Mouse (Mus musculus): ENCODE measurements around the gene Myo9a. TPM values are rescaled to one million over a fixed set of nuclear protein-coding genes. Genes with fewer than 3 reads are reported as not detected.
A peak's percentile ranks its signal among the peaks of the same experiment; 100 is the strongest.

The Myo9a gene
- polyA plus RNA-seq, 1 experiment from 2014 or later: 13.1 TPM

- 0 out of 2 replicates have a peak, but pooled peaks cover 5% of the 10 kb centered on the region for H3K27me3 ChIP-seq
- no peak overlapping the region for H3K4me2 ChIP-seq (replicated peaks)
- no peak overlapping the region for H3K4me3 ChIP-seq (replicated peaks)
- no peak overlapping the region for H3K9ac ChIP-seq
- H3K9me3 ChIP-seq (replicated peaks): no peaks in the 10 kb centered on the region
- 30% methylated on average over 3 of the region's 3 CpGs for WGBS
- H3K36me3 ChIP-seq: no peaks in the 10 kb centered on the region
- 0 out of 2 replicates have a peak overlapping the region, but pooled peaks have one; percentile 7 for H3K27ac ChIP-seq (replicated peaks)
- ATAC-seq (ENCODE audit: insufficient number of reproducible peaks, low FRiP score, low TSS enrichment, low read depth): no peak; the same call in 1 of the 2 replicates
- peaks cover 19% of the 10 kb centered on the region for H3K4me1 ChIP-seq
Observed at GRCm38 (mm10) chr9:59964367-59964766, 213.7 kb downstream of the Myo9a start.

- H3K27ac ChIP-seq (replicated peaks): no peak overlapping the region
- no peak for ATAC-seq (ENCODE audit: insufficient number of reproducible peaks, low FRiP score, low TSS enrichment, low read depth)
- H3K27me3 ChIP-seq: 0 out of 2 replicates have a peak, but pooled peaks cover 5% of the 10 kb centered on the region
- WGBS: 75% methylated on average over 10 of the region's 10 CpGs
- H3K9me3 ChIP-seq (replicated peaks): no peaks in the 10 kb centered on the region
- H3K4me1 ChIP-seq: peaks cover 14% of the 10 kb centered on the region
- H3K9ac ChIP-seq: no peak overlapping the region
- no peak overlapping the region for H3K4me2 ChIP-seq (replicated peaks)
- no peak overlapping the region for H3K4me3 ChIP-seq (replicated peaks)
- no peaks in the 10 kb centered on the region for H3K36me3 ChIP-seq
Observed at GRCm38 (mm10) chr9:59965046-59965445, 214.3 kb downstream of the Myo9a start.

GRCm38 (mm10) chr9:59969383-59969782, 218.7 kb downstream of the Myo9a start:
- Histone ChIP-seq H3K4me2 (replicated peaks) (no peak overlapping the region), H3K4me1 (peaks cover 8% of the 10 kb centered on the region), H3K9ac (no peak overlapping the region), H3K36me3 (0 out of 2 replicates have a peak, but pooled peaks cover 9% of the 10 kb centered on the region), H3K4me3 (replicated peaks) (no peak overlapping the region), H3K27me3 (0 out of 2 replicates have a peak, but pooled peaks cover 5% of the 10 kb centered on the region), H3K27ac (replicated peaks) (no peak overlapping the region), H3K9me3 (replicated peaks) (no peaks in the 10 kb centered on the region)
- ATAC-seq (ENCODE audit: insufficient number of reproducible peaks, low FRiP score, low TSS enrichment, low read depth): no peak
- 23% methylated on average over 6 of the region's 6 CpGs for WGBS

- WGBS: 60% methylated on average over 4 of the region's 4 CpGs
- H3K27ac ChIP-seq (replicated peaks): no peak overlapping the region
- H3K27me3 ChIP-seq: 0 out of 2 replicates have a peak, but pooled peaks cover 5% of the 10 kb centered on the region
- no peak overlapping the region for H3K9ac ChIP-seq
- peaks cover 4% of the 10 kb centered on the region; the same call in 1 of the 2 replicates for H3K4me1 ChIP-seq
- H3K36me3 ChIP-seq: 0 out of 2 replicates have a peak, but pooled peaks cover 9% of the 10 kb centered on the region
- ATAC-seq (ENCODE audit: insufficient number of reproducible peaks, low FRiP score, low TSS enrichment, low read depth): no peak
- no peak overlapping the region for H3K4me2 ChIP-seq (replicated peaks)
- H3K9me3 ChIP-seq (replicated peaks): no peaks in the 10 kb centered on the region
- no peak overlapping the region for H3K4me3 ChIP-seq (replicated peaks)
Observed at GRCm38 (mm10) chr9:59971263-59971662, 220.6 kb downstream of the Myo9a start.

Other genes with a start within 250 kb of the Myo9a start
- 91.5 and 92.2 TPM in 2 replicates for gene Hexa, start 211.4 kb upstream of the Myo9a start, polyA plus RNA-seq (2015; fragmentation: Nextera tagmentation; extraction: Ambion mirVana)
- 0.30 TPM in 1 of 2 replicates, not detected in the other for gene Tmem202, start 211.0 kb upstream of the Myo9a start, polyA plus RNA-seq (2015; fragmentation: Nextera tagmentation; extraction: Ambion mirVana)
- 0.48 and 0.62 TPM in 2 replicates for gene Celf6, start 173.0 kb upstream of the Myo9a start, polyA plus RNA-seq (2015; fragmentation: Nextera tagmentation; extraction: Ambion mirVana)
- gene Parp6, start 133.6 kb upstream of the Myo9a start, polyA plus RNA-seq (2015; fragmentation: Nextera tagmentation; extraction: Ambion mirVana): 31.1 and 36.1 TPM in 2 replicates
- gene Pkm, start 94.5 kb upstream of the Myo9a start, polyA plus RNA-seq (2015; fragmentation: Nextera tagmentation; extraction: Ambion mirVana): 1,163 and 1,229 TPM in 2 replicates
- gene Gramd2, start 70.8 kb upstream of the Myo9a start, polyA plus RNA-seq (2015; fragmentation: Nextera tagmentation; extraction: Ambion mirVana): 6.6 and 7.6 TPM in 2 replicates
- gene Senp8, start 186 bp upstream of the Myo9a start, polyA plus RNA-seq (2015; fragmentation: Nextera tagmentation; extraction: Ambion mirVana): 9.4 and 11.1 TPM in 2 replicates
- 1.2 and 1.4 TPM in 2 replicates for gene Nr2e3, start 209.8 kb downstream of the Myo9a start, polyA plus RNA-seq (2015; fragmentation: Nextera tagmentation; extraction: Ambion mirVana)

Data from embryonic facial prominence, embryonic 15.5 days (tissue).